Mouse (Mus musculus) stomach, postnatal 0 days (tissue): ENCODE measurements around the gene Csrnp1.

Experiments used
- CTCF ChIP-seq: IDR thresholded peaks from 2 replicates; pipeline ENCODE4 v1.5.1; 2016; ENCODE audit warnings: antibody characterized with exemption, low read depth, mild to moderate bottlenecking, moderate library complexity
- EP300 ChIP-seq: optimal IDR thresholded peaks from 2 replicates; pipeline ENCODE3; 2016; ENCODE audit warnings: antibody characterized with exemption

DNA sequence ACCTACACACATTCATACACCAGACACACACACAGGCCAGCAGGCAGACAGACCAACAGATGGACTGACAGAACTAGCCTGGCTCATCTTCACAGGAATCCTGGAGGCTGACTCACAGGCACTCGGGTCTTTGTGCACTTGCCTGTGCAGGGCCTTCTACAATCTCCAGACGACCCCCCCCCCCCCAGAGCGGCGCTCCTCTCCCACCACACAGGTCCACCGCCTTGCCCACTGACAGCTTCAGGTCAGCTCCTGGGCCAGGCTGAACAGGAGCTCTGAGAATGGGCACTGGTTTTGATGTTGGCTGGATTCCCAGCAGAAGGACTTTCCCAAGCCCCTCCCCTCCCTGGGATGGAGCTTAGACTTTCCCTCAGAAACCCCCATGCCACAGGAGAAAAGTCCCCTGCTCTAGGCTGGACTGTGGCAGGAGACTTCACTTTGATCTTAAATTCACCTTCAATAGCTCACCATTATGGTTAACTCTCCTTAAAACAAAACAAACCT is 6.8 kb downstream of the Csrnp1 start:
- no peak for TF ChIP-seq EP300
- TF ChIP-seq CTCF = no peak
